Mouse (Mus musculus): ENCODE data around the gene Klrg2. TPM values are rescaled to one million over a fixed set of nuclear protein-coding genes. Genes with fewer than 3 reads are reported as not detected.
A peak's percentile ranks its signal among the peaks of the same experiment; 100 is the strongest.
"Not testable (repeated sequence)": the region's sequence is repeated elsewhere in the genome, so short reads cannot be mapped to it uniquely, and the experiment has no call there.

The Klrg2 gene
- 0.11 and 0.26 TPM in 2 replicates for polyA plus RNA-seq (2015; fragmentation: Nextera tagmentation; extraction: Ambion mirVana)

DNA sequence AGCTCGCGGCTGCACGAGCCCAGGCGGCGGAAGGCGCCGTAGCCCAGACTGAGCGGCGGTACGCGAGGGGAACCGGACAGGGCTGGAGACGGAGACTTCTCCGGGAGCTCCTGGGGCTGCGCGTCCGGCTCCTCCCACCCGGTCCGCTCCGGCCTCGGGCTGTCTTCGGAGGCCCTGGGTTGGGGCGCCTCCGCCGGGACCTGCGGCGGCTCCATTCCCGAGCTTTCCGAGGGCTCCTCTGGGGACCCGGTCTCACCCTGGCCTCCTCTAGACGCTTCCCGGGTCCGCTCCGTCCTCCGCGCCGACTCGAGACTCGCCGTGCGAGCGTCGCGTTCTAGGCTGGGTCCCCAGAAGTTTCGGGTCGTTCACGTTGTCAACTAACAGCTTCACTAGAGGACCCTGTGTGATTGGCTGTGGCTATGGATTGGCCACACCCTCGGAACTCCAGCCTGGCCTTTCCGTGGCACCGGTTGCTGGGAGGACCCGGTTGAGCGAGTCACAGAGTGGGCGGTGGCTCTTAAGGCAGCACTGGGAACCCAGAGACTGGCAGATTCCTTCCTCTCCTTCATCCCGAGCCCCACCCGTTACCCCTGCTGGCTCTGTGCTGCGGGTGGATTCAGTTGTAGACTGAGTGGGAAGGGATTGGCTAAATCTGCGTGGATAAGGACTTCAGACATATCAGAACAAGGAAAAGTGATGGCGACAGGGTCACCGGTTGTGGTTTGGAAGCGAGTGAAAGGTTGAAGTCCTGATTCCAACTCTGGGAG, at the start of gene Klrg2:
Gene Klrg2, minus strand, starts transcription at position 391 of the 767 bp plus-strand sequence.
- Histone ChIP-seq H3K9me3 (no peaks in the 10 kb centered on the region), H3K9ac (peak within 1 kb of the TSS; percentile 36), H3K4me3 (peak within 1 kb of the TSS; percentile 51), H3K36me3 (replicated peaks) (no peaks in the 10 kb centered on the region), H3K4me2 (peak within 1 kb of the TSS; percentile 94), H3K27ac (no peak within 1 kb of the TSS), H3K4me1 (peaks cover 19% of the 10 kb centered on the region), H3K27me3 (replicated peaks) (peaks cover 58% of the 10 kb centered on the region)
- peak; percentile 78 for ATAC-seq (replicated peaks)
- WGBS, result 2% methylated on average over 50 of the region's 60 CpGs

DNA sequence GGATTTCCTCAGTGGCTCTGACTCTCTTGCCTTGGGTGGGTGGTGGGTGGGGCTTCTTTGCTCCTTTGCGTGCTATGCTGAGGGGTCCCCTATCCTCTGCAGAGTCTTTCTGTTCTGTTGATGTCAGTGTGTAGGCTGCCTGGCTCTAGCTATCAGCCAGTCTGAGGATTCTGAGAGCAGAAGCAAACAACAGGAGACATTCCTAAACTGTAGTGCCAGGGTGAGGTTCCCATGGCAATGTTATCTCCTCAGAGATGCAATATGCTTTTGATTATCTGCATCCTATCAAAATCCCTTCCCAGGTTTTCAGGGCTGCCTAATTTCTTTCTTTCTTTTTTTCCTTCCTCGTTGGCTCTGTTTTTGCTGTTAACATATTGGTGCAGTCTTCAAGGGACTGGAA, 45.5 kb upstream of the Klrg2 start:
- no peak for ATAC-seq (replicated peaks)
- Histone ChIP-seq H3K4me1 (no peaks in the 10 kb centered on the region), H3K4me2 (no peak overlapping the region), H3K27ac (no peak overlapping the region), H3K9me3 (no peaks in the 10 kb centered on the region), H3K27me3 (replicated peaks) (no peaks in the 10 kb centered on the region), H3K4me3 (no peak overlapping the region), H3K36me3 (replicated peaks) (no peaks in the 10 kb centered on the region), H3K9ac (no peak overlapping the region)
- 83% methylated on average over 2 of the region's 2 CpGs for WGBS

DNA sequence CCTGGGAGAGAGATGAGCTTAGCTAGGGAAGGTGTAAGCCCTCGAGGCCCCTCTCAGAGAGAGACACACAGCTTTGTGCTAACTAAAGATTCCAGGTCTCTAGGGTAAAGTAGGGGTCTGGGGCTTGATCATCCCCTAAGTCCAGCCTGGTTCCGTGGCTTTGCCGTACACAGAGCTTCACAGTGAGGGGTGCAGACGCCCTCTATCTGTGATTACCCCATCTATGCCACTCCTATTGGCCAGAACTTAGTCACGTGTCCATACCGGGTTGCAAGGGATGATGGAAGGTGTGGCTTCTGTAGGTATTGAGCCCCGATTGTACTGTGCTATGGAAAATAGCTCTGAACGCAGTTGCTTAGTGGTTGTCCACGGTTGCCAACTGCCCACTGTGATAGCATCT, 40.6 kb upstream of the Klrg2 start:
- Histone ChIP-seq H3K4me2 (no peak overlapping the region), H3K4me3 (no peak overlapping the region), H3K9ac (no peak overlapping the region), H3K27me3 (replicated peaks) (no peaks in the 10 kb centered on the region), H3K27ac (no peak overlapping the region), H3K4me1 (no peaks in the 10 kb centered on the region), H3K36me3 (replicated peaks) (no peaks in the 10 kb centered on the region), H3K9me3 (no peaks in the 10 kb centered on the region)
- no peak for ATAC-seq (replicated peaks)
- WGBS, result 77% methylated on average over 9 of the region's 9 CpGs

DNA sequence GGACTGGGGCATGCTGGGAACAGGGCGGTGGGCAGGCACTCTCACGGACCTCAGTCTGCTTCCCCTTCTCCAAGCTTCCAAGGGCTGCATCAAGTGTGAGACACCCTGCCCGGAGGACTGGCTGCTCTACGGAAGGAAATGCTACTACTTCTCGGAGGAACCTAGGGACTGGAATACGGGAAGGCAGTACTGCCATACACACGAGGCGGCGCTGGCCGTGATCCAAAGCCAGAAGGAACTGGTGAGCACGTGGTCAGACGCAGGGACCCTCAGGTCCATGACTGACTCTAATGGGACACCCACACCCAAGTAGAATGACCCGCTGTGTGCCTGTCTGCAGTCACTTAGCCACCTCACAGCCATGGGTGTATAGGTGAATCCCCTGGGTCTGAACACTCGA, 39.7 kb upstream of the Klrg2 start:
- no peak for ATAC-seq (replicated peaks)
- Histone ChIP-seq H3K9ac (no peak overlapping the region), H3K36me3 (replicated peaks) (no peaks in the 10 kb centered on the region), H3K4me2 (no peak overlapping the region), H3K27ac (no peak overlapping the region), H3K9me3 (no peaks in the 10 kb centered on the region), H3K4me1 (no peaks in the 10 kb centered on the region), H3K27me3 (replicated peaks) (no peaks in the 10 kb centered on the region), H3K4me3 (no peak overlapping the region)
- 88% methylated on average over 14 of the region's 14 CpGs for WGBS

DNA sequence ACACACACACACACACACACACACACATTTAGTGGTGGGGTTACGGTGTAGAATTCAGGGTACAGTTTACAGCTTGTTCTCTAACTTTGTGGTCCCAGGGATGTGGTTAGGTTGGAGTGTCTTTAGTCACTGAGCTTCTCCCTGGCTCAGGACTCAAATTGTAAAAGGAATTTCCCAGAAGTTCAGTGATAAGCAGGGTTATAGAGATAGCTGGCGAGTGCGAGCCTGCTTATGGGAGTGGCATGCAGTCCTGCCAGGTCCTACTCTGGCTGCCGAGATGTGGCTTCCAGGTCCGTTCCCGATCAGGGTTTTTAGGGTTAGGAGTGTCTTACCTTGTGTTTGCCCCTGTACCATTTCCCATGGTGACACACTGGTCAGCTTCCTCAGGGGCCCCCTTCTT, 39.2 kb upstream of the Klrg2 start:
- H3K27me3 ChIP-seq (replicated peaks), result no peaks in the 10 kb centered on the region
- H3K27ac ChIP-seq, result no peak overlapping the region
- H3K9me3 ChIP-seq, result no peaks in the 10 kb centered on the region
- no peak for ATAC-seq (replicated peaks)
- no peaks in the 10 kb centered on the region for H3K36me3 ChIP-seq (replicated peaks)
- WGBS, result 94% methylated on average over 6 of the region's 6 CpGs
- H3K4me3 ChIP-seq, result no peak overlapping the region
- H3K9ac ChIP-seq, result no peak overlapping the region
- no peaks in the 10 kb centered on the region for H3K4me1 ChIP-seq
- H3K4me2 ChIP-seq, result no peak overlapping the region

DNA sequence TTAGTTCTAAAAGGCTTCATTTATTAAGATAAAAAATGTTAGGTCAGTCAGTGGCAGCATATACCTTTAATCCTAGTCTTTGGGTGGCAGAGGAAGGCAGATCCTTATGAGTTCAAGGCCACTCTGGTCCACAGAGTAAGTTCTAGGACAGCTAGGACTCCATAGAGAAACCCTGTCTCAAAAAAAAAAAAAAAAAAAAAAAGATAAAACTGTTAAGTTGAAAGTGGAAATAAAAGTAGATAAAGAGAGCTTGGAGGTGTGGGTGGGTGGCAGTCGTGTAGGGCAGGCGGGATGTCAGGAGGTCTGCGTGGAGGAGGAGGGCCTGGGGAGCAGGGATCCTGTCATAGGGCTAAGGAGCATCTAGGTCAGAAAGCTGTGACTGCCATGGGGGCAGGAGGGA, 35.0 kb upstream of the Klrg2 start:
- Histone ChIP-seq H3K9ac (no peak overlapping the region), H3K27me3 (replicated peaks) (no peaks in the 10 kb centered on the region), H3K4me3 (no peak overlapping the region), H3K4me2 (no peak overlapping the region), H3K36me3 (replicated peaks) (no peaks in the 10 kb centered on the region), H3K9me3 (no peaks in the 10 kb centered on the region), H3K4me1 (no peaks in the 10 kb centered on the region), H3K27ac (no peak overlapping the region)
- WGBS, result 92% methylated on average over 3 of the region's 3 CpGs
- ATAC-seq (replicated peaks), result no peak

DNA sequence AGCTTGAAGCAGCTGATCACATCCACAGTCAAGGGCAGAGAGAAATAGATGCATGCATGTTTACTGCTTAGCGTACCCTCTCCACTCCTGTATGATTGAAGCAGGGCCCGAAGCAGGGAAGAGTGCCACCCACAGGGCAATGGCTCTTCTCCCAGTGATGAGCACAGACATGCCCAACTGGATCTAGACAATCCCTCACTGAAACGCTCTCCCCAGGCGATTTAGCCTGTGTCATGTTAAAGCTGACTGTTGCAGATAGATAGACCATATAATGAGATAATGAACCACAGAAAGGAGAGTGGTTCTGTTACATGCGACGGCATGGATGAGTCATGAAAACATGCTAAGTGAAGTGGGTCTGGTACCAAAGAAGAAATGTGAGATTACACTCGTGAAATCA, 34.2 kb upstream of the Klrg2 start:
- Histone ChIP-seq H3K4me1 (no peaks in the 10 kb centered on the region), H3K9me3 (no peaks in the 10 kb centered on the region), H3K27ac (no peak overlapping the region), H3K4me3 (no peak overlapping the region), H3K36me3 (replicated peaks) (no peaks in the 10 kb centered on the region), H3K4me2 (no peak overlapping the region), H3K9ac (no peak overlapping the region), H3K27me3 (replicated peaks) (no peaks in the 10 kb centered on the region)
- no peak for ATAC-seq (replicated peaks)
- 77% methylated on average over 7 of the region's 7 CpGs for WGBS

DNA sequence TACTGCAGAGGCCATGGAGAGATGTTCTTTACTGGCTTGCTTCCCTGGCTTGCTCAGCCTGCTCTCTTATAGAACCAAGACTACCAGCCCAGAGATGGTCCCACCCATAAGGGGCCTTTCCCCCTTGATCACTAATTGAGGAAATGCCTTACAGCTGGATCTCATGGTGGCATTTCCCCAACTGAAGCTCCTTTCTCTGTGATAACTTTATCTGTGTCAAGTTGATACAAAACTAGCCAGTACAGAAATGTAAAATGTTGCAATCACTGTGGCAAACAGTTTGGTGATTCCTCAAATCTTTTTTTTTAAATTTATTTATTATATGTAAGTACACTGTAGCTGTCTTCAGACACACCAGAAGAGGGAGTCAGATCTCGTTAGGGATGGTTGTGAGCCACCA, 33.4 kb upstream of the Klrg2 start:
- not testable (repeated sequence) for H3K9ac ChIP-seq; H3K4me3 ChIP-seq; H3K27me3 ChIP-seq (replicated peaks); H3K4me2 ChIP-seq; H3K9me3 ChIP-seq; H3K36me3 ChIP-seq (replicated peaks); H3K27ac ChIP-seq; H3K4me1 ChIP-seq; ATAC-seq (replicated peaks)
- WGBS, result 76% methylated on average over 1 of the region's 1 CpGs

DNA sequence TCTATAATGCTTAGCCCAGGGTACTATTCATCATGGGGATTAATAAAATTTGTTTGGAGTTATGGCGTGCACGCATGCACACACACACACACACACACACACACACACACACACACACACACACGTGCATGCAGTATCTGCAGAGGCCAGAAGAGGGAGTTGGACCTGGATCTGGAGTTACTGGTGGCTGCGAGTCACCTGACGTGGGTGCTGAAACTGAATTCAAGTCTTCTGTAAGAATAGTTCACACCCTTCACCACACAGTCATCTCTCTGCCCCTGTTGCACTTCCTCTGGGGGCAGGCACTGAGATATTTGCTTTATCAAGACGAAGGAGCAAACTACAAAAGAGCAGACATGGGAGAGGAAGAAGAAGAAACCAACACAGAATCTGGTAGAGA, 32.5 kb upstream of the Klrg2 start:
- H3K36me3 ChIP-seq (replicated peaks), result no peaks in the 10 kb centered on the region
- H3K4me1 ChIP-seq, result no peaks in the 10 kb centered on the region
- no peak overlapping the region for H3K9ac ChIP-seq
- no peak overlapping the region for H3K4me2 ChIP-seq
- H3K27ac ChIP-seq, result no peak overlapping the region
- no peaks in the 10 kb centered on the region for H3K9me3 ChIP-seq
- H3K27me3 ChIP-seq (replicated peaks), result no peaks in the 10 kb centered on the region
- WGBS, result 75% methylated on average over 6 of the region's 6 CpGs
- no peak overlapping the region for H3K4me3 ChIP-seq
- no peak for ATAC-seq (replicated peaks)

DNA sequence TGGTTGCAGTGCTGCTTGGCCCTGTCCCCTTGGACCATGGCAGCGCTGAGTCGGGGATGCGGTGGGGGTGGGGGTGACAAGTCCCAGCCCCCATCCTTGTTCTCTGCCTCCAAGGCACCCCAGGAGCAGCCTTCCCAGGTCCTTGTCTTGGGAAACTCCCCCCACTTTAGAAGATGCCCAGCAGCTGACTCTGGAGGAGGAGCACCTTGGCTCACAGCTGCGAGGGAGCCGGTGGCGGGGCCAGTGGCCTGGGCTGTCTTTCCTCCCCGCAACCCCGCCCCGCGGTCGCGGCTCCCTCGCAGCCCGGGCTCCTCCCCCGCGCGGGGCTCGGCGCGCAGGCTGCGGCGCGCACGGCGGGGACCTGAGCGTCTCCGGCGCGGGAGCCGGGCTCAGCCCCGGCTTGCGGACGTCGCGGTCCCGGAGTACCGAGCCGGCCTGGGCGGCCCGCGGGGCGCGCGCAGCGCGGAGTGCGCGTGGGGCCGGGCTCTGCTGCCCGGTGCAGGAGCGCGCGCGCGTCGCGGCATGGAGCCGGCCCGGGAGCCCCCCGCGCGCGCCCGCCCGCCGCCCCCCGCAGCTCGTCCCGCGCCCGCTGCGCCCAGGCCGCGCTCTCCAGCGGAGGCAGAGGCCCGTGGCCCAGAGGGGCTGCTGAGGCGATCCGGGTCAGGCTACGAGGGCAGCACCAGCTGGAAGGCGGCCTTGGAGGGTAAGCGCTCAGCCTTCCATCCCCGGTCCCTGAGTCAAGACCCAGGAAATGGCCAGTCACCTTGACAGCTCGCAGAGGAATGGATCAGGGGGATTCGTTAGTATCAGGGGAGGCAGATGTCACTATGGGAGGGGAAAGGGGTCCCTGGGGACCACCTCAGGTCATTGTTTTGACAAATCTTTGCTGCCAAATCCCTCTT, 25.9 kb upstream of the Klrg2 start, which contains the start of gene Clec2l:
Gene Clec2l, plus strand, starts transcription at position 356 of the 902 bp plus-strand sequence.
- peak within 1 kb of the TSS; percentile 73 for H3K27ac ChIP-seq
- peak within 1 kb of the TSS; percentile 62 for H3K9ac ChIP-seq
- ATAC-seq (replicated peaks), result peak; percentile 92
- WGBS, result under 1% methylated on average over 68 of the region's 84 CpGs
- H3K4me2 ChIP-seq, result peak within 1 kb of the TSS; percentile 72
- H3K4me1 ChIP-seq, result peaks cover 8% of the 10 kb centered on the region
- peak within 1 kb of the TSS; percentile 59 for H3K4me3 ChIP-seq
- no peaks in the 10 kb centered on the region for H3K9me3 ChIP-seq
- no peaks in the 10 kb centered on the region for H3K36me3 ChIP-seq (replicated peaks)
- H3K27me3 ChIP-seq (replicated peaks), result peaks cover 2% of the 10 kb centered on the region; the same call in 1 of the 2 replicates

DNA sequence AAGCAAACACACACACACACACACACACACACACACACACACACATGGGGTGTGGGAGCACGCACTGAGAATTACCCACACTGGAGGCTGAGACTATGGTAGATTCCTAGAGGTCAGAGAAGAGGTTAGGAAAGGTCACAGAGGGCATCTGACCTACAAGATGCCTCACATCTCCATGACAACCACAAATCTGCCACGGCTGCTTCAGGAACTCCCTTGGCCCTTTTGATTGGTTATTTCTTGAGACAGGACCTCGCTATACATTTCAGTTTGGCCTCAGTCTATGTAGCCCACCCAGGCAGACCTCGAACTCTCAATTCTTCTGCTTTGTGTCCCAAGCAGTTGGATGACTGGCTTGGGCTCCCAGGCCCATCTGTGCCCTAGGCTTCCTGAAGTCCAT, 24.6 kb upstream of the Klrg2 start:
- 14% methylated on average over 4 of the region's 4 CpGs for WGBS
- Histone ChIP-seq H3K4me2 (no peak overlapping the region), H3K9me3 (no peaks in the 10 kb centered on the region), H3K27me3 (replicated peaks) (peaks cover 2% of the 10 kb centered on the region; the same call in 1 of the 2 replicates), H3K9ac (no peak overlapping the region), H3K27ac (no peak overlapping the region), H3K4me3 (no peak overlapping the region), H3K36me3 (replicated peaks) (no peaks in the 10 kb centered on the region), H3K4me1 (peaks cover 8% of the 10 kb centered on the region)
- ATAC-seq (replicated peaks), result no peak

DNA sequence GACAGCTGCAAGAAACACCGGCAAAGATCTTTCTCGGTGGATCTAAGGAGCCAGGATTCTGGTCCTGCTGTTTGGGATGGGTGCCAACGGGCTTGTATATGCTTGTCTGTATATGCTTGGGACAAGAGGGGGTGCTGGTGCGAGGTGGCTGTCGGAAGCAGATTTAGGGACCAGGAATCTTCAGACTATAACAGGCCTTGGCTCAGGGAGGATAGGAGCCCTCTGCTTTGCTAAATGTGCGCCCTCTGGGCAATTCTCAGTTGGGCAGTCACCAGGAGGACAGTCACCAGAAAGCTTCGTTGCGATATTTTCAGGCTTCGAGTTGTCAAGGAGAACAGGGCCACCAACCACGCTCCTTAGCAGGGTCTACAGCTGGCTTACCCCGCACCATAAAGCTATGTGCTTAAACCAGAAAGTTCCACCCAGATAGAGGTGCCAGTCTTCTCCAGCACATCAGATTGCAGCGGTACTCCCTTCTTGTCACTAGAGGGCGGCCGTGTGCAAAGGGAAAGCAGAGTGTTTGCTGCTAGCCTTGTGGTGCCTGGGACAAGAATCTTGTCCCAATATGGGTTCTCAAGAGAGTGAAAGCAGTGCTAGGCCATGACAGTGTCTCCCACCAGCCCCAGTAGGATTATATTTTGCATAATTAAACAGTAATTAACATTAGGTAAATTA, 13.4 kb upstream of the Klrg2 start:
- Histone ChIP-seq H3K27me3 (replicated peaks) (no peaks in the 10 kb centered on the region), H3K9me3 (no peaks in the 10 kb centered on the region), H3K36me3 (replicated peaks) (no peaks in the 10 kb centered on the region), H3K4me2 (no peak overlapping the region), H3K4me3 (no peak overlapping the region), H3K9ac (no peak overlapping the region), H3K4me1 (no peaks in the 10 kb centered on the region), H3K27ac (no peak overlapping the region)
- 44% methylated on average over 14 of the region's 14 CpGs for WGBS
- ATAC-seq (replicated peaks), result peak; percentile 74

Data from midbrain, embryonic 15.5 days (tissue).